8 mouse cellular contexts compared by ENCODE assay signal in genomic region chr16:74411481-74412251, GRCm38 (mm10). TPM values are rescaled to one million over a fixed set of nuclear protein-coding genes. Genes with fewer than 3 reads are reported as not detected.
DNase-seq lines count a peak whose midpoint lies in the region; ATAC-seq lines count a peak whose summit lies in the region.

Gene Robo2, minus strand, starts transcription at chr16:74411825.

- peak; percentile 50 for DNase-seq in R1 (ENCODE audit: low read depth, low spot score)
- peak; percentile 47 to 48 for DNase-seq in cerebellum, postnatal 36 days
- peak; percentile 70 to 77 for DNase-seq in frontal cortex, postnatal 36 days (ENCODE audit: low spot score in 2 of 2)
- DNase-seq in layer of hippocampus, postnatal 25 days (ENCODE audit: extremely low spot score in 1 of 2, low spot score in 1 of 2), result peak; percentile 38 to 59
- DNase-seq in ovary, postnatal 10 days (ENCODE audit: low spot score), result peak; percentile 39
- no peak for DNase-seq in B cell, adult 2 months

- H3K27me3 ChIP-seq in hindbrain, embryonic 12.5 days, result 0 out of 2 replicates have a peak, but pooled peaks cover 3% of the 10 kb centered on the region
- H3K27me3 ChIP-seq in lung, embryonic 15.5 days, result no peaks in the 10 kb centered on the region

- H3K4me1 ChIP-seq in hindbrain, embryonic 12.5 days, result peaks cover 10% of the 10 kb centered on the region; the same call in 1 of the 2 replicates
- 0 out of 2 replicates have a peak, but pooled peaks cover 3% of the 10 kb centered on the region for H3K4me1 ChIP-seq in lung, embryonic 15.5 days

- no peaks in the 10 kb centered on the region for H3K9me3 ChIP-seq in hindbrain, embryonic 12.5 days (replicated peaks)
- H3K9me3 ChIP-seq in lung, embryonic 15.5 days, result no peaks in the 10 kb centered on the region

- H3K4me2 ChIP-seq in hindbrain, embryonic 12.5 days (replicated peaks), result peak within 1 kb of the TSS; percentile 93
- peak within 1 kb of the TSS; percentile 81 for H3K4me2 ChIP-seq in lung, embryonic 15.5 days

- ATAC-seq in hindbrain, embryonic 12.5 days (ENCODE audit: low FRiP score), result peak; percentile 87
- peak; percentile 92 for ATAC-seq in lung, embryonic 15.5 days (ENCODE audit: borderline replicate concordance, extremely low read depth, low FRiP score, low TSS enrichment)

- H3K27ac ChIP-seq in hindbrain, embryonic 12.5 days, result peak within 1 kb of the TSS; percentile 91
- peak within 1 kb of the TSS; percentile 64 for H3K27ac ChIP-seq in lung, embryonic 15.5 days

- H3K36me3 ChIP-seq in hindbrain, embryonic 12.5 days, result no peaks in the 10 kb centered on the region
- H3K36me3 ChIP-seq in lung, embryonic 15.5 days, result no peaks in the 10 kb centered on the region

- under 1% methylated on average over 42 of the region's 43 CpGs for WGBS in hindbrain, embryonic 12.5 days
- 0% methylated on average over 43 of the region's 43 CpGs for WGBS in lung, embryonic 15.5 days

- H3K9ac ChIP-seq in hindbrain, embryonic 12.5 days, result peak within 1 kb of the TSS; percentile 72
- peak within 1 kb of the TSS; percentile 44 for H3K9ac ChIP-seq in lung, embryonic 15.5 days

- peak within 1 kb of the TSS; percentile 64 for H3K4me3 ChIP-seq in hindbrain, embryonic 12.5 days
- peak within 1 kb of the TSS; percentile 53 for H3K4me3 ChIP-seq in lung, embryonic 15.5 days

RNA-seq across cellular contexts. Expression of gene Robo2, which starts in this region (rescaled TPM):
- polyA plus RNA-seq in hindbrain, embryonic 12.5 days (2016; fragmentation: Nextera tagmentation; extraction: Ambion mirVana), result 63.0 and 80.8 TPM in 2 replicates
- total RNA-seq in layer of hippocampus, postnatal 25 days (2021), result 100 to 1,000 TPM; 111 to 113 TPM
- polyA plus RNA-seq in lung, embryonic 15.5 days (2015; fragmentation: Nextera tagmentation; extraction: Ambion mirVana), result 38.7 and 38.8 TPM in 2 replicates

Comparison
In these comparisons a context has a peak if more than half of its experiments do, and no peak if none do; other contexts are left out.
1. DNase-seq: peak in R1 (single experiment), cerebellum, postnatal 36 days (2 of 2), frontal cortex, postnatal 36 days (2 of 2), layer of hippocampus, postnatal 25 days (2 of 2) and ovary, postnatal 10 days (single experiment); none in B cell, adult 2 months (0 of 2).